8 mouse cellular contexts compared by ENCODE assay signal in the genomic region with DNA sequence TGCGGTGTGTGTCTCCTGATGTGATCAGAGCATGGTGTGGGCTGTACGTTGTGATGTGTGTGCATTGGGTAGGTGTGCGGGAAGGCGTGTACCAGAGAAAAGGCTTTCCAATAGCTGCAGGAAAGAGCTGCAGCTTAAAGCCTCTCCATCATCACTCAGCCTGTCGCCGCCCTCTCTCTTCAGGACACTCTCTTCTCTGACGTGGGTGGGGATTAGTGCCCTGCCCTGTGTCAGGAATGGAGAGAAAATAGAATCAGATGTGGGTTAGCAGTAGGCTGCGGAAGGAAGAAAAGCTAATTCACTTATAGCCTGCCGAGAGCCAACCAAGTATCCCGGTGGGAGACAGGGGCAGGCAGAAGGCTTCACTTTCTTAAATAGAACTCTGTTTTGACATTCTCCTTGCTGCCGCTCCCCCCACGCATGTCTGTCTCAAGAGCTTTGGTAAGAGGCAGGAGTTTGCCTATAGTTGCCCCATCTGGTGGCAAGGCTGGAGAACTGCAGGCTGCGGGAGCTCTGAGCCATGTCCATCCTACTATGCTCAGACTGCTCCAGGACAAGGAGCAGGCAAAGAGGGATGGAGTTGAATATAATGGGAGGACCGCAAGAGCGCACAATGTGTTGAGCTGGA. TPM values are rescaled to one million over a fixed set of nuclear protein-coding genes. Genes with fewer than 3 reads are reported as not detected.
DNase-seq lines count a peak whose midpoint lies in the region; ATAC-seq and TF ChIP-seq lines count a peak whose summit lies in the region.

No protein-coding gene starts in this region.

- no peaks in the 10 kb centered on the region for H3K79me2 ChIP-seq in C2C12 (ENCODE audit: control insufficient read depth, insufficient read depth)

- no peaks in the 10 kb centered on the region for H3K27me3 ChIP-seq in C2C12 (ENCODE audit: control insufficient read depth, insufficient read depth, insufficient read length)
- no peaks in the 10 kb centered on the region for H3K27me3 ChIP-seq in heart, embryonic 10.5 days (ENCODE audit: insufficient read depth, poor library complexity, severe bottlenecking)
- no peaks in the 10 kb centered on the region for H3K27me3 ChIP-seq in kidney, embryonic 14.5 days (ENCODE audit: control insufficient read depth, insufficient read depth, low read length)
- no peaks in the 10 kb centered on the region for H3K27me3 ChIP-seq in limb, embryonic 14.5 days (ENCODE audit: control insufficient read depth, insufficient read depth, low read length)
- no peaks in the 10 kb centered on the region for H3K27me3 ChIP-seq in midbrain, postnatal 0 days (ENCODE audit: insufficient read depth, low read length)
- H3K27me3 ChIP-seq in spleen, adult 2 months (ENCODE audit: control insufficient read depth, insufficient read depth, low read length) = no peaks in the 10 kb centered on the region

- peaks cover 16% of the 10 kb centered on the region for H3K4me1 ChIP-seq in bone marrow macrophage, adult 2 months (ENCODE audit: control insufficient read depth, insufficient read depth, low read length)
- H3K4me1 ChIP-seq in embryonic fibroblast, embryonic 13.5 days (ENCODE audit: control insufficient read depth, insufficient read depth, low read length) = no peaks in the 10 kb centered on the region
- peaks cover 65% of the 10 kb centered on the region for H3K4me1 ChIP-seq in heart, embryonic 10.5 days
- H3K4me1 ChIP-seq in kidney, embryonic 14.5 days (ENCODE audit: control insufficient read depth, insufficient read depth, low read length) = peaks cover 16% of the 10 kb centered on the region; the same call in 1 of the 2 replicates
- H3K4me1 ChIP-seq in limb, embryonic 14.5 days (ENCODE audit: control insufficient read depth, insufficient read depth, low read length) = peaks cover 8% of the 10 kb centered on the region
- no peaks in the 10 kb centered on the region; the same call in 1 of the 2 replicates for H3K4me1 ChIP-seq in midbrain, postnatal 0 days (ENCODE audit: insufficient read depth, low read length)
- H3K4me1 ChIP-seq in spleen, adult 2 months (ENCODE audit: control insufficient read depth, insufficient read depth, insufficient read length) = 0 out of 2 replicates have a peak, but pooled peaks cover 4% of the 10 kb centered on the region

- H3K36me3 ChIP-seq in C2C12 (ENCODE audit: control insufficient read depth, insufficient read depth) = no peaks in the 10 kb centered on the region
- no peaks in the 10 kb centered on the region for H3K36me3 ChIP-seq in heart, embryonic 10.5 days
- H3K36me3 ChIP-seq in kidney, embryonic 14.5 days (ENCODE audit: control insufficient read depth, insufficient read depth, low read length) = no peaks in the 10 kb centered on the region
- H3K36me3 ChIP-seq in limb, embryonic 14.5 days (ENCODE audit: control insufficient read depth, insufficient read depth, low read length) = no peaks in the 10 kb centered on the region
- no peaks in the 10 kb centered on the region for H3K36me3 ChIP-seq in midbrain, postnatal 0 days (ENCODE audit: insufficient read depth, low read length)
- no peaks in the 10 kb centered on the region for H3K36me3 ChIP-seq in spleen, adult 2 months (ENCODE audit: control insufficient read depth, insufficient read depth, low read length)

- DNase-seq in heart, embryonic 10.5 days (ENCODE audit: low spot score) = peak; percentile 90
- peak; percentile 76 for DNase-seq in limb, embryonic 14.5 days (ENCODE audit: low spot score)
- peak; percentile 83 for DNase-seq in midbrain, postnatal 0 days (ENCODE audit: low spot score)
- peak; percentile 51 to 60 for DNase-seq in spleen, adult 2 months (ENCODE audit: low read depth in 1 of 2, low spot score in 2 of 2)

- no peak overlapping the region for H3ac ChIP-seq in C2C12 (ENCODE audit: control insufficient read depth, insufficient read length, low read depth)

- peak overlapping the region; percentile 32 for H3K4me2 ChIP-seq in kidney, embryonic 14.5 days (replicated peaks; ENCODE audit: low read depth, low read length)
- H3K4me2 ChIP-seq in limb, embryonic 14.5 days (replicated peaks; ENCODE audit: low read depth, low read length, severe bottlenecking) = peak overlapping the region; percentile 38
- H3K4me2 ChIP-seq in midbrain, postnatal 0 days (ENCODE audit: low read depth, low read length, poor library complexity, severe bottlenecking) = peak overlapping the region; percentile 39

- H3K27ac ChIP-seq in bone marrow macrophage, adult 2 months (ENCODE audit: insufficient read depth, low read depth, low read length) = no peak overlapping the region
- no peak overlapping the region for H3K27ac ChIP-seq in embryonic fibroblast, embryonic 13.5 days (ENCODE audit: insufficient read depth, low read length)
- peak overlapping the region; percentile 65; the same call in 1 of the 2 replicates for H3K27ac ChIP-seq in heart, embryonic 10.5 days
- no peak overlapping the region for H3K27ac ChIP-seq in kidney, embryonic 14.5 days (ENCODE audit: low read depth, low read length)
- H3K27ac ChIP-seq in limb, embryonic 14.5 days (replicated peaks; ENCODE audit: low read depth, low read length) = no peak overlapping the region
- no peak overlapping the region for H3K27ac ChIP-seq in midbrain, postnatal 0 days (ENCODE audit: low read depth, low read length)
- no peak overlapping the region for H3K27ac ChIP-seq in spleen, adult 2 months (ENCODE audit: insufficient read depth, low read length)

- H3K79me3 ChIP-seq in C2C12 (ENCODE audit: low read depth) = no peaks in the 10 kb centered on the region

- peak; percentile 82 for TF ChIP-seq CTCF in C2C12 (IDR thresholded peaks at IDR 0.05; ENCODE audit: control insufficient read depth, insufficient read depth, insufficient read length)
- TF ChIP-seq CTCF in bone marrow macrophage, adult 2 months (IDR thresholded peaks at IDR 0.05; ENCODE audit: low read depth, low read length) = peak; percentile 53
- TF ChIP-seq CTCF in embryonic fibroblast, embryonic 13.5 days (IDR thresholded peaks at IDR 0.05; ENCODE audit: borderline replicate concordance, insufficient read depth, low read length) = peak; percentile 80
- peak; percentile 97 for TF ChIP-seq CTCF in midbrain, postnatal 0 days (IDR thresholded peaks at IDR 0.05)
- peak; percentile 86; the same call in 1 of the 2 replicates for TF ChIP-seq CTCF in spleen, adult 2 months (IDR thresholded peaks at IDR 0.05; ENCODE audit: extremely low read depth, insufficient read depth, insufficient read length, insufficient replicate concordance)

- H3K9me3 ChIP-seq in heart, embryonic 10.5 days = no peaks in the 10 kb centered on the region
- no peaks in the 10 kb centered on the region for H3K9me3 ChIP-seq in kidney, embryonic 14.5 days (ENCODE audit: control insufficient read depth, low read length)
- no peaks in the 10 kb centered on the region for H3K9me3 ChIP-seq in limb, embryonic 14.5 days (ENCODE audit: control insufficient read depth, low read length)
- no peaks in the 10 kb centered on the region for H3K9me3 ChIP-seq in midbrain, postnatal 0 days (ENCODE audit: low read length)

- no peak overlapping the region for H3K4me3 ChIP-seq in C2C12 (ENCODE audit: insufficient read depth, poor library complexity, severe bottlenecking)
- H3K4me3 ChIP-seq in bone marrow macrophage, adult 2 months (ENCODE audit: insufficient read depth, low read length) = no peak overlapping the region
- no peak overlapping the region for H3K4me3 ChIP-seq in embryonic fibroblast, embryonic 13.5 days (ENCODE audit: insufficient read depth, low read length)
- H3K4me3 ChIP-seq in heart, embryonic 10.5 days = peak overlapping the region; percentile 37
- no peak overlapping the region for H3K4me3 ChIP-seq in kidney, embryonic 14.5 days (ENCODE audit: low read length)
- 0 out of 2 replicates have a peak overlapping the region, but pooled peaks have one; percentile 1 for H3K4me3 ChIP-seq in limb, embryonic 14.5 days (replicated peaks; ENCODE audit: low read length)
- H3K4me3 ChIP-seq in midbrain, postnatal 0 days (ENCODE audit: low read depth, low read length) = no peak overlapping the region
- no peak overlapping the region for H3K4me3 ChIP-seq in spleen, adult 2 months (ENCODE audit: extremely low read depth, insufficient read depth, insufficient read length)

- 29% methylated on average over 15 of the region's 15 CpGs for WGBS in heart, embryonic 10.5 days
- 45% methylated on average over 15 of the region's 15 CpGs for WGBS in kidney, embryonic 14.5 days
- 40% methylated on average over 15 of the region's 15 CpGs for WGBS in limb, embryonic 14.5 days
- WGBS in midbrain, postnatal 0 days = 34% methylated on average over 15 of the region's 15 CpGs
- 45% methylated on average over 15 of the region's 15 CpGs for WGBS in spleen, adult 2 months

- no peak for TF ChIP-seq POLR2A in bone marrow macrophage, adult 2 months (IDR thresholded peaks at IDR 0.05; ENCODE audit: borderline replicate concordance, low read depth, low read length)
- TF ChIP-seq POLR2A in embryonic fibroblast, embryonic 13.5 days (IDR thresholded peaks at IDR 0.05; ENCODE audit: low read depth, low read length) = no peak
- no peak for TF ChIP-seq POLR2A in limb, embryonic 14.5 days (IDR thresholded peaks at IDR 0.05; ENCODE audit: borderline replicate concordance, extremely low read depth, insufficient read depth, insufficient read length)
- TF ChIP-seq POLR2A in spleen, adult 2 months (IDR thresholded peaks at IDR 0.05; ENCODE audit: low read depth, low read length) = no peak

- no peak for ATAC-seq in kidney, embryonic 14.5 days (ENCODE audit: low FRiP score, low TSS enrichment)
- 0 out of 2 replicates have a peak, but pooled peaks have one; percentile 50 for ATAC-seq in limb, embryonic 14.5 days (ENCODE audit: low FRiP score, low read depth)
- ATAC-seq in midbrain, postnatal 0 days (ENCODE audit: low FRiP score) = peak; percentile 50; the same call in 1 of the 2 replicates

- H3K9ac ChIP-seq in kidney, embryonic 14.5 days (ENCODE audit: low read depth, low read length) = no peak overlapping the region
- no peak overlapping the region for H3K9ac ChIP-seq in limb, embryonic 14.5 days (ENCODE audit: low read depth, low read length, severe bottlenecking)
- H3K9ac ChIP-seq in midbrain, postnatal 0 days (replicated peaks; ENCODE audit: low read length, poor library complexity, severe bottlenecking) = no peak overlapping the region

RNA-seq across cellular contexts. Expression of gene Mgst2, which starts 12.0 kb away (rescaled TPM):
- 3.6 TPM for polyA plus RNA-seq in C2C12 (2012; fragmentation: generic; extraction: Trizol)
- 2.4 and 3.8 TPM in 2 replicates for polyA plus RNA-seq in bone marrow macrophage, adult 2 months (2012; ENCODE audit: insufficient read depth, insufficient read length, missing spikeins)
- 1.8 and 4.1 TPM in 2 replicates for polyA plus RNA-seq in embryonic fibroblast, embryonic 13.5 days (2011; ENCODE audit: insufficient read length, low read depth, missing spikeins)
- polyA plus RNA-seq in heart, embryonic 10.5 days (2016; fragmentation: Nextera tagmentation; extraction: Ambion mirVana) = 1.1 and 4.1 TPM in 2 replicates
- polyA plus RNA-seq in kidney, embryonic 14.5 days (2014; fragmentation: Nextera tagmentation; extraction: Ambion mirVana) = 0.51 and 0.99 TPM in 2 replicates
- 0.54 and 0.99 TPM in 2 replicates for polyA plus RNA-seq in limb, embryonic 14.5 days (2012; rRNA removed)
- 2.5 and 6.0 TPM in 2 replicates for polyA plus RNA-seq in limb, embryonic 14.5 days (2014; fragmentation: Nextera tagmentation; extraction: Ambion mirVana)
- total RNA-seq in midbrain, postnatal 0 days (2014; rRNA removed) = 0.16 TPM in 1 of 2 replicates, not detected in the other
- 0.58 and 1.3 TPM in 2 replicates for polyA plus RNA-seq in midbrain, postnatal 0 days (2015; fragmentation: Nextera tagmentation; extraction: Ambion mirVana)
- 3.3 and 4.1 TPM in 2 replicates for polyA plus RNA-seq in spleen, adult 2 months (2012; rRNA removed)

Comparison
In these comparisons a context has a peak if more than half of its experiments do, and no peak if none do; other contexts are left out.
1. H3K4me3 ChIP-seq: peak in heart, embryonic 10.5 days (single experiment) and limb, embryonic 14.5 days (single experiment); none in C2C12 (single experiment), bone marrow macrophage, adult 2 months (single experiment), embryonic fibroblast, embryonic 13.5 days (single experiment), kidney, embryonic 14.5 days (single experiment), midbrain, postnatal 0 days (single experiment) and spleen, adult 2 months (single experiment).
2. Peak in every context shown above with its lines, with median percentiles within 50 percentile points of each other: CTCF ChIP-seq, DNase-seq and H3K4me2 ChIP-seq.